Mouse (Mus musculus): ENCODE results near the gene Mybl2.
A peak's percentile ranks its signal among the peaks of the same experiment; 100 is the strongest.

Gene Mybl2

GRCm38 (mm10) chr2:163073023-163073757 is 18.7 kb downstream of the Mybl2 start:
- no peak for DNase-seq

GRCm38 (mm10) chr2:163074006-163074405 is 19.5 kb downstream of the Mybl2 start:
- DNase-seq = no peak

GRCm38 (mm10) chr2:163074808-163075207 is 20.3 kb downstream of the Mybl2 start:
- DNase-seq = no peak

GRCm38 (mm10) chr2:163075234-163075633 is 20.7 kb downstream of the Mybl2 start:
- DNase-seq = no peak

- peak; percentile 18 for DNase-seq
These were observed 24.6 kb downstream of the Mybl2 start for GRCm38 (mm10) chr2:163079041-163079440.

GRCm38 (mm10) chr2:163082591-163082990 is 28.1 kb downstream of the Mybl2 start:
- peak; percentile 59 for DNase-seq

- no peak for DNase-seq
These were observed 30.0 kb downstream of the Mybl2 start for GRCm38 (mm10) chr2:163084519-163084918.

GRCm38 (mm10) chr2:163085047-163085446 is 30.6 kb downstream of the Mybl2 start:
- no peak for DNase-seq

- no peak for DNase-seq
These were observed 32.1 kb downstream of the Mybl2 start for GRCm38 (mm10) chr2:163086561-163086960.

GRCm38 (mm10) chr2:163087728-163088127 is 33.2 kb downstream of the Mybl2 start, which contains the start of gene Gtsf1l:
Gene Gtsf1l, minus strand, starts transcription at chr2:163087855.
- no peak for DNase-seq

- DNase-seq = peak; percentile 43
These were observed 35.1 kb downstream of the Mybl2 start for GRCm38 (mm10) chr2:163089475-163090123.

- DNase-seq = no peak
These were observed 40.4 kb downstream of the Mybl2 start for GRCm38 (mm10) chr2:163094909-163095308.

GRCm38 (mm10) chr2:163095784-163096183 is 41.3 kb downstream of the Mybl2 start:
- peak; percentile 37 for DNase-seq

GRCm38 (mm10) chr2:163099919-163100318 is 45.4 kb downstream of the Mybl2 start:
- DNase-seq = no peak

- DNase-seq = no peak
These were observed 46.1 kb downstream of the Mybl2 start for GRCm38 (mm10) chr2:163100551-163100950.

GRCm38 (mm10) chr2:163101646-163102203 is 47.2 kb downstream of the Mybl2 start:
- DNase-seq = peak; percentile 43

- no peak for DNase-seq
These were observed 47.7 kb downstream of the Mybl2 start for GRCm38 (mm10) chr2:163102216-163102615.

- peak; percentile 34 for DNase-seq
These were observed 48.6 kb downstream of the Mybl2 start for GRCm38 (mm10) chr2:163102900-163103653.

- DNase-seq = peak; percentile 15
These were observed 49.7 kb downstream of the Mybl2 start for GRCm38 (mm10) chr2:163104086-163104770.

GRCm38 (mm10) chr2:163108385-163108784 is 53.9 kb downstream of the Mybl2 start:
- DNase-seq = no peak

- DNase-seq = no peak
These were observed 56.2 kb downstream of the Mybl2 start for GRCm38 (mm10) chr2:163110706-163111105.

GRCm38 (mm10) chr2:163111413-163112201 is 57.1 kb downstream of the Mybl2 start:
- DNase-seq = no peak

All from kidney, adult 9 months (tissue).